ENCODE assay signal across 27 mouse cellular contexts in genomic region chr5:31050427-31050826, GRCm38 (mm10). TPM values are rescaled to one million over a fixed set of nuclear protein-coding genes. Genes with fewer than 3 reads are reported as not detected.
A peak's percentile ranks its signal among the peaks of the same experiment; 100 is the strongest.
DNase-seq lines count a peak whose midpoint lies in the region; ATAC-seq and TF ChIP-seq lines count a peak whose summit lies in the region.
"Had no signal": no experiment of that assay in that cellular context is flagged by ENCODE, and none has a peak within 500 bp of the region (broad histone marks: within the 10 kb centered on the region; RNA-seq: fewer than 3 reads in every experiment).

No protein-coding gene starts in this region.

- no peak for DNase-seq in forebrain, postnatal 0 days
- DNase-seq in lung, embryonic 14.5 days, result peak; percentile 10
- DNase-seq in lung, postnatal 10 days, result no peak
- DNase-seq in B cell, adult 2 months, result peak; percentile 14 to 20
- peak; percentile 57 for DNase-seq in induced T-regulatory cell, adult 2 months (ENCODE audit: low read depth)
- DNase-seq in kidney, adult 18-20 months, result no peak
- no peak for DNase-seq in adrenal gland, adult 18-20 months (ENCODE audit: low spot score in 2 of 2)
- DNase-seq: cerebellum, adult 2 months; gastrocnemius, postnatal 14 days; kidney, adult 9 months; kidney, postnatal 36 days; layer of hippocampus, adult 9-11 months had no signal

- H3K27ac ChIP-seq in forebrain, postnatal 0 days (ENCODE audit: low read depth, low read length), result no peak overlapping the region
- H3K27ac ChIP-seq in forebrain, embryonic 16.5 days (ENCODE audit: low read length), result no peak overlapping the region
- no peak overlapping the region for H3K27ac ChIP-seq in lung, embryonic 14.5 days (ENCODE audit: low read depth)
- H3K27ac ChIP-seq: heart, embryonic 15.5 days; hindbrain, postnatal 0 days; limb, embryonic 13.5 days; liver, embryonic 14.5 days had no signal

- no peak for ATAC-seq in forebrain, postnatal 0 days
- ATAC-seq in forebrain, embryonic 16.5 days, result no peak
- ATAC-seq in lung, embryonic 14.5 days (ENCODE audit: insufficient read depth), result no peak
- ATAC-seq: hindbrain, postnatal 0 days; midbrain, embryonic 16.5 days had no signal

- no peak overlapping the region for H3K4me2 ChIP-seq in forebrain, postnatal 0 days (ENCODE audit: low read depth)
- no peak overlapping the region for H3K4me2 ChIP-seq in forebrain, embryonic 16.5 days (ENCODE audit: low read length)
- H3K4me2 ChIP-seq in lung, embryonic 14.5 days, result no peak overlapping the region
- H3K4me2 ChIP-seq: heart, embryonic 15.5 days; limb, embryonic 13.5 days had no signal

- 0 out of 2 replicates have a peak, but pooled peaks have one; percentile 9 for TF ChIP-seq CTCF in forebrain, postnatal 0 days (IDR thresholded peaks at IDR 0.05; ENCODE audit: low read depth)
- TF ChIP-seq CTCF in lung, embryonic 14.5 days (IDR thresholded peaks at IDR 0.05; ENCODE audit: low read depth), result no peak

- H3K9ac ChIP-seq in forebrain, postnatal 0 days, result no peak overlapping the region
- H3K9ac ChIP-seq in forebrain, embryonic 16.5 days (replicated peaks; ENCODE audit: low read depth, low read length), result no peak overlapping the region
- H3K9ac ChIP-seq in lung, embryonic 14.5 days, result no peak overlapping the region
- H3K9ac ChIP-seq: heart, embryonic 15.5 days; limb, embryonic 13.5 days; liver, embryonic 14.5 days had no signal

- no peaks in the 10 kb centered on the region for H3K27me3 ChIP-seq in forebrain, postnatal 0 days (ENCODE audit: insufficient read depth, low read length)
- H3K27me3 ChIP-seq in forebrain, embryonic 16.5 days (replicated peaks; ENCODE audit: control insufficient read depth, insufficient read depth, low read length), result no peaks in the 10 kb centered on the region
- no peaks in the 10 kb centered on the region for H3K27me3 ChIP-seq in lung, embryonic 14.5 days (ENCODE audit: insufficient read depth, low read length)
- H3K27me3 ChIP-seq: heart, embryonic 15.5 days; limb, embryonic 13.5 days had no signal

- H3K36me3 ChIP-seq in forebrain, postnatal 0 days (ENCODE audit: insufficient read depth), result no peaks in the 10 kb centered on the region
- no peaks in the 10 kb centered on the region for H3K36me3 ChIP-seq in forebrain, embryonic 16.5 days (ENCODE audit: control insufficient read depth, insufficient read depth)
- peaks cover 6% of the 10 kb centered on the region; the same call in 1 of the 2 replicates for H3K36me3 ChIP-seq in lung, embryonic 14.5 days (ENCODE audit: insufficient read depth)

- no peaks in the 10 kb centered on the region for H3K9me3 ChIP-seq in forebrain, postnatal 0 days (ENCODE audit: low read length)
- H3K9me3 ChIP-seq in forebrain, embryonic 16.5 days (ENCODE audit: control insufficient read depth, low read length), result no peaks in the 10 kb centered on the region
- H3K9me3 ChIP-seq in lung, embryonic 14.5 days (ENCODE audit: low read depth, low read length), result no peaks in the 10 kb centered on the region
- H3K9me3 ChIP-seq: G1E; heart, embryonic 15.5 days; limb, embryonic 13.5 days had no signal

- H3K4me3 ChIP-seq in forebrain, postnatal 0 days (ENCODE audit: low read depth, low read length), result no peak overlapping the region
- H3K4me3 ChIP-seq in forebrain, embryonic 16.5 days (replicated peaks; ENCODE audit: low read length), result no peak overlapping the region
- H3K4me3 ChIP-seq in lung, embryonic 14.5 days (ENCODE audit: low read depth, low read length), result no peak overlapping the region
- H3K4me3 ChIP-seq: heart, embryonic 15.5 days; limb, embryonic 13.5 days had no signal

- H3K4me1 ChIP-seq in forebrain, postnatal 0 days (ENCODE audit: insufficient read depth), result peaks cover 5% of the 10 kb centered on the region; the same call in 1 of the 2 replicates
- H3K4me1 ChIP-seq in forebrain, embryonic 16.5 days (replicated peaks; ENCODE audit: control insufficient read depth, insufficient read depth, low read length), result peaks cover 24% of the 10 kb centered on the region
- H3K4me1 ChIP-seq in lung, embryonic 14.5 days (ENCODE audit: insufficient read depth), result peaks cover 4% of the 10 kb centered on the region; the same call in 1 of the 2 replicates

RNA-seq across cellular contexts. Expression of gene Slc5a6, which starts 1.7 kb away (rescaled TPM):
- 23.1 and 28.3 TPM in 2 replicates for total RNA-seq in forebrain, postnatal 0 days (2014; rRNA removed)
- 17.3 and 22.2 TPM in 2 replicates for polyA plus RNA-seq in forebrain, postnatal 0 days (2015; fragmentation: Nextera tagmentation; extraction: Ambion mirVana)
- 15.7 and 18.2 TPM in 2 replicates for polyA plus RNA-seq in forebrain, embryonic 16.5 days (2015; fragmentation: Nextera tagmentation; extraction: Ambion mirVana)
- 7.2 and 8.0 TPM in 2 replicates for polyA plus RNA-seq in lung, embryonic 14.5 days (2014; fragmentation: Nextera tagmentation; extraction: Ambion mirVana)
- 10 to 100 TPM; 31.6 to 33.1 TPM for total RNA-seq in adrenal gland, adult 18-20 months (2021)

RNA-seq across cellular contexts. Expression of gene Atraid, which starts 2.3 kb away (rescaled TPM):
- 152 and 167 TPM in 2 replicates for total RNA-seq in forebrain, postnatal 0 days (2014; rRNA removed)
- polyA plus RNA-seq in forebrain, postnatal 0 days (2015; fragmentation: Nextera tagmentation; extraction: Ambion mirVana), result 243 and 257 TPM in 2 replicates
- 155 and 158 TPM in 2 replicates for polyA plus RNA-seq in forebrain, embryonic 16.5 days (2015; fragmentation: Nextera tagmentation; extraction: Ambion mirVana)
- polyA plus RNA-seq in lung, embryonic 14.5 days (2014; fragmentation: Nextera tagmentation; extraction: Ambion mirVana), result 148 and 159 TPM in 2 replicates
- 100 to 1,000 TPM; 104 to 109 TPM for total RNA-seq in adrenal gland, adult 18-20 months (2021)

RNA-seq across cellular contexts. Expression of gene Cad, which starts 4.2 kb away (rescaled TPM):
- total RNA-seq in forebrain, postnatal 0 days (2014; rRNA removed), result 28.7 and 31.1 TPM in 2 replicates
- 5.2 and 6.4 TPM in 2 replicates for polyA plus RNA-seq in forebrain, postnatal 0 days (2015; fragmentation: Nextera tagmentation; extraction: Ambion mirVana)
- 19.8 and 20.1 TPM in 2 replicates for polyA plus RNA-seq in forebrain, embryonic 16.5 days (2015; fragmentation: Nextera tagmentation; extraction: Ambion mirVana)
- polyA plus RNA-seq in lung, embryonic 14.5 days (2014; fragmentation: Nextera tagmentation; extraction: Ambion mirVana), result 38.0 and 43.4 TPM in 2 replicates
- 10 to 100 TPM; 17.5 to 25.4 TPM for total RNA-seq in adrenal gland, adult 18-20 months (2021)

RNA-seq across cellular contexts. Expression of gene Dnajc5g, which starts 55.7 kb away (rescaled TPM):
- total RNA-seq in forebrain, postnatal 0 days (2014; rRNA removed), result not detected in 2 replicates
- polyA plus RNA-seq in forebrain, postnatal 0 days (2015; fragmentation: Nextera tagmentation; extraction: Ambion mirVana), result not detected in 2 replicates
- polyA plus RNA-seq in forebrain, embryonic 16.5 days (2015; fragmentation: Nextera tagmentation; extraction: Ambion mirVana), result not detected in 2 replicates
- not detected in 2 replicates for polyA plus RNA-seq in lung, embryonic 14.5 days (2014; fragmentation: Nextera tagmentation; extraction: Ambion mirVana)
- total RNA-seq in adrenal gland, adult 18-20 months (2021), result not detected
- total RNA-seq: adrenal gland, postnatal 4 days; G1E; gastrocnemius, postnatal 14 days; heart, adult 8-10 months; hematopoietic stem cell, adult 5-6 weeks; hindbrain, postnatal 0 days; left cerebral cortex, postnatal 14 days; megakaryocyte-erythroid progenitor cell, adult 5-6 weeks had no signal
- polyA plus RNA-seq: C2C12; cerebellum, adult 2 months; forebrain, embryonic 11.5 days; frontal cortex, adult 2 months; G1E; heart, embryonic 15.5 days; hindbrain, postnatal 0 days; limb, embryonic 13.5 days; liver, embryonic 14.5 days; midbrain, embryonic 16.5 days had no signal

RNA-seq across cellular contexts. Expression of gene Slc30a3, which starts 57.6 kb away (rescaled TPM):
- 2.5 and 2.8 TPM in 2 replicates for total RNA-seq in forebrain, postnatal 0 days (2014; rRNA removed)
- polyA plus RNA-seq in forebrain, postnatal 0 days (2015; fragmentation: Nextera tagmentation; extraction: Ambion mirVana), result 3.5 and 4.5 TPM in 2 replicates
- 1.6 and 1.9 TPM in 2 replicates for polyA plus RNA-seq in forebrain, embryonic 16.5 days (2015; fragmentation: Nextera tagmentation; extraction: Ambion mirVana)
- 0.38 TPM in 1 of 2 replicates, not detected in the other for polyA plus RNA-seq in lung, embryonic 14.5 days (2014; fragmentation: Nextera tagmentation; extraction: Ambion mirVana)
- total RNA-seq in adrenal gland, adult 18-20 months (2021), result not detected
- total RNA-seq: hematopoietic stem cell, adult 5-6 weeks; megakaryocyte-erythroid progenitor cell, adult 5-6 weeks had no signal
- polyA plus RNA-seq: G1E had no signal

Comparison
In these comparisons a context has a peak if more than half of its experiments do, and no peak if none do; other contexts are left out.
1. DNase-seq: peak in lung, embryonic 14.5 days (single experiment), B cell, adult 2 months (2 of 2) and induced T-regulatory cell, adult 2 months (single experiment); none in forebrain, postnatal 0 days (single experiment), lung, postnatal 10 days (single experiment), kidney, adult 18-20 months (single experiment) and adrenal gland, adult 18-20 months (0 of 2).